Mouse (Mus musculus): ENCODE measurements around the gene Crct1. TPM values are rescaled to one million over a fixed set of nuclear protein-coding genes. Genes with fewer than 3 reads are reported as not detected.

Gene Crct1
- polyA plus RNA-seq (2014; fragmentation: Nextera tagmentation; extraction: Ambion mirVana) = 0.25 TPM in 1 of 2 replicates, not detected in the other

- Histone ChIP-seq H3K4me2 (ENCODE audit: low read length) (peak within 1 kb of the TSS; percentile 75), H3K9ac (ENCODE audit: low read length) (peak within 1 kb of the TSS; percentile 62), H3K4me3 (ENCODE audit: low read depth, low read length) (peak within 1 kb of the TSS; percentile 42), H3K27ac (ENCODE audit: low read depth, low read length) (no peak within 1 kb of the TSS), H3K36me3 (ENCODE audit: control insufficient read depth, insufficient read depth, low read length) (no peaks in the 10 kb centered on the region), H3K27me3 (replicated peaks; ENCODE audit: control insufficient read depth, insufficient read depth, low read length) (no peaks in the 10 kb centered on the region), H3K9me3 (replicated peaks; ENCODE audit: control insufficient read depth, low read length) (no peaks in the 10 kb centered on the region), H3K4me1 (ENCODE audit: control insufficient read depth, insufficient read depth, low read length) (no peaks in the 10 kb centered on the region)
- DNase-seq (ENCODE audit: low spot score) = no peak
- no peak for ATAC-seq
- WGBS = 50% methylated on average over 4 of the region's 4 CpGs
Measured at GRCm38 (mm10) chr3:93015460-93016104, at the start of gene Crct1. Gene Crct1 (minus strand): TSS chr3:93015687.

DNA sequence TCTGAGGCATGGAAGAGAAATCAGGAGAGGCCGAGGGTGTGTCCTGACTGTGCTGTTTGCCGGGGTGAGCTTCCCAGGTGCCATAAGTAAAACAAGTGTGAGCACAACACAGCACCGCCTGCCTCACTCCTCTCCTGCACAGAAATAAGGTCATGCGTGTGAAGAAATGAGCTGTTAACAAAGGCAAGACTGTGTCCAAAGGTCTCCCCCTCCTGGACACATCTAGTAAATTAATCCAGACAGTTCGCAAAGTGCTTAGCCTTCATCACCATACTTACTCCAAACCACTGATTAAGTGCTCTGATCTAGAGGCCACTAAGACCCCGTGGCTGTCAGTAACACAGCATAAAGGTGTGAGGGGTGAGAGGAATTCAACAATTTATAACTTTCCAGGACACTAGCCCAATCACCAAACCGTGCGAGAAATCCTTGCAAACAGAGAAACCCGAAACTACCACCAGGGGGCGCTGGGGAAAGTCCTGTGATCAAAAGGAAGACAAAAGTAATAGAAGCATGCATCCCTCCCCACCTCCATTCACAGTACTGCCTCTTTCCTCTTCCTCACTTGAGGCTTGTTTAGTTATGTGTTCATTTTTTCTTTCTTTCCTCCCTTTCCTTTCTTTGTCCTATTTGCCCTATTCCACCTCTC is 37.5 kb upstream of the Crct1 start:
- no peak overlapping the region for H3K4me3 ChIP-seq (ENCODE audit: low read depth, low read length)
- no peak for DNase-seq (ENCODE audit: low spot score)

DNA sequence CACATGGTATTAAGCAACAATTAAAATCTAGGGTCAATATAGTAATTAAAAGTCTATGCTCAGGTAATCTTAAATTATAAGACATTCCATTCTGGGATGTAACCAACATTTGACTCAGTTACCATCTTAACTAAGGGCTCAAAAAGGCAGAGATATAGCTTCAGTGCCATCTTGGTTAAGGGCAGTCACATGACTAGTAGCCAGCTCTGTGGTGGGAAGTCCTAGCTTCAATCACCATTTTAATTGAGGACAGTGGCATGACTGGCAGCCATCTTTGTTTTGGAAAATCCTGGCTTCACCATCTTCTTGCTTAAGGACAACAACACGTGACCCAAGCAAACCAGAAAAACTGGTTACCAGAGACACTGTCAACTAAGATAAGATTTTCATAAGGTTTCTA is 34.7 kb upstream of the Crct1 start:
- no peak for DNase-seq (ENCODE audit: low spot score)
- WGBS = 97% methylated on average over 1 of the region's 1 CpGs
- no peak for ATAC-seq
- Histone ChIP-seq H3K9ac (ENCODE audit: low read length) (no peak overlapping the region), H3K27me3 (replicated peaks; ENCODE audit: control insufficient read depth, insufficient read depth, low read length) (no peaks in the 10 kb centered on the region), H3K4me2 (ENCODE audit: low read length) (no peak overlapping the region), H3K9me3 (replicated peaks; ENCODE audit: control insufficient read depth, low read length) (no peaks in the 10 kb centered on the region), H3K4me1 (ENCODE audit: control insufficient read depth, insufficient read depth, low read length) (no peaks in the 10 kb centered on the region), H3K4me3 (ENCODE audit: low read depth, low read length) (no peak overlapping the region), H3K36me3 (ENCODE audit: control insufficient read depth, insufficient read depth, low read length) (no peaks in the 10 kb centered on the region), H3K27ac (ENCODE audit: low read depth, low read length) (no peak overlapping the region)

More for the DNA sequence above, 37.5 kb upstream of the Crct1 start:
- H3K9me3 ChIP-seq (replicated peaks; ENCODE audit: control insufficient read depth, low read length) = no peaks in the 10 kb centered on the region
- no peaks in the 10 kb centered on the region for H3K27me3 ChIP-seq (replicated peaks; ENCODE audit: control insufficient read depth, insufficient read depth, low read length)
- H3K4me1 ChIP-seq (ENCODE audit: control insufficient read depth, insufficient read depth, low read length) = no peaks in the 10 kb centered on the region
- H3K36me3 ChIP-seq (ENCODE audit: control insufficient read depth, insufficient read depth, low read length) = no peaks in the 10 kb centered on the region
- ATAC-seq = no peak
- H3K4me2 ChIP-seq (ENCODE audit: low read length) = no peak overlapping the region
- H3K9ac ChIP-seq (ENCODE audit: low read length) = no peak overlapping the region
- WGBS = 54% methylated on average over 10 of the region's 10 CpGs
- H3K27ac ChIP-seq (ENCODE audit: low read depth, low read length) = no peak overlapping the region

DNA sequence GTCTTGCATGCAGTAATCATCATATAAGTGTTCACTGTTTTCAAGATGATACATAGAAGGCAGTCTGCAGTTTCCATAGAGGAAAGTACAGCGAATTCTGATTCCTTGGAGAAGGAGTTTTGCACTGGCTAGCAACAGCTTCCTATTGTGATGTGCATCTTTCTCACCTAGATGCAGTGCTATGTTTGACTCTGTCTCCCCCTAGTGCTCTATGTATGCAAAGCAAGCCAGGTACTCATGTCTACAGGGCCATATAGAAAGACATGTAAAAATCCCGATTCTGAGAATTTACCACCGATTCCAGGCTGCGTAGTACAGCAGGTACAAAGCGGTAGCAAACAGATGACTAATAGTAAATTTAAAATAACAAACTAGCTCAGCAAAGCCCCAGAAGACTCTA is 16.0 kb upstream of the Crct1 start:
- no peak overlapping the region for H3K27ac ChIP-seq (ENCODE audit: low read depth, low read length)
- no peaks in the 10 kb centered on the region for H3K9me3 ChIP-seq (replicated peaks; ENCODE audit: control insufficient read depth, low read length)
- H3K9ac ChIP-seq (ENCODE audit: low read length) = no peak overlapping the region
- H3K27me3 ChIP-seq (replicated peaks; ENCODE audit: control insufficient read depth, insufficient read depth, low read length) = no peaks in the 10 kb centered on the region
- H3K36me3 ChIP-seq (ENCODE audit: control insufficient read depth, insufficient read depth, low read length) = no peaks in the 10 kb centered on the region
- DNase-seq (ENCODE audit: low spot score) (peak; percentile 87), ATAC-seq (peak; percentile 91)
- WGBS = 58% methylated on average over 5 of the region's 5 CpGs
- H3K4me1 ChIP-seq (ENCODE audit: control insufficient read depth, insufficient read depth, low read length) = no peaks in the 10 kb centered on the region
- H3K4me2 ChIP-seq (ENCODE audit: low read length) = no peak overlapping the region
- H3K4me3 ChIP-seq (ENCODE audit: low read depth, low read length) = no peak overlapping the region

DNA sequence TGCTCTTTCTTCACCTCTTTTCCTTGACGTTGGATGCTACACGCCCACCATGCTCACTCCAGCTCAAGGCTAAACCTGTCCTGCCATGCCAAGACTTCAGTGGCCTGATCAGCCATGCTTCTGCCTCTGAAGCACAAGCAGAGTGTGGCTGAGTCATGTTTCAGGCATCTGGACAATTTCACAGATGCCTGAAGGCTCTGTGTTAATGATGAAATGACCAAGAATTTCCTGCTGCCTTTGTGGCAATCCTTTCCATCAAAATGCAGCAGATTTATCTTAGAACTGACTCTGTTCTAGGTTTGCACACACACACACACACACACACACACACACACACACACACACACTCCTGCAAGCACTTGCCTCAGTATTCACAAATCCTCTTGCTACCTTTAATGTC is 10.0 kb upstream of the Crct1 start:
- no peak overlapping the region for H3K4me2 ChIP-seq (ENCODE audit: low read length)
- H3K36me3 ChIP-seq (ENCODE audit: control insufficient read depth, insufficient read depth, low read length) = no peaks in the 10 kb centered on the region
- no peak overlapping the region for H3K4me3 ChIP-seq (ENCODE audit: low read depth, low read length)
- no peak for DNase-seq (ENCODE audit: low spot score)
- H3K9ac ChIP-seq (ENCODE audit: low read length) = no peak overlapping the region
- no peak for ATAC-seq
- no peaks in the 10 kb centered on the region for H3K4me1 ChIP-seq (ENCODE audit: control insufficient read depth, insufficient read depth, low read length)
- 89% methylated on average over 2 of the region's 2 CpGs for WGBS
- no peaks in the 10 kb centered on the region for H3K9me3 ChIP-seq (replicated peaks; ENCODE audit: control insufficient read depth, low read length)
- no peak overlapping the region for H3K27ac ChIP-seq (ENCODE audit: low read depth, low read length)
- H3K27me3 ChIP-seq (replicated peaks; ENCODE audit: control insufficient read depth, insufficient read depth, low read length) = no peaks in the 10 kb centered on the region

DNA sequence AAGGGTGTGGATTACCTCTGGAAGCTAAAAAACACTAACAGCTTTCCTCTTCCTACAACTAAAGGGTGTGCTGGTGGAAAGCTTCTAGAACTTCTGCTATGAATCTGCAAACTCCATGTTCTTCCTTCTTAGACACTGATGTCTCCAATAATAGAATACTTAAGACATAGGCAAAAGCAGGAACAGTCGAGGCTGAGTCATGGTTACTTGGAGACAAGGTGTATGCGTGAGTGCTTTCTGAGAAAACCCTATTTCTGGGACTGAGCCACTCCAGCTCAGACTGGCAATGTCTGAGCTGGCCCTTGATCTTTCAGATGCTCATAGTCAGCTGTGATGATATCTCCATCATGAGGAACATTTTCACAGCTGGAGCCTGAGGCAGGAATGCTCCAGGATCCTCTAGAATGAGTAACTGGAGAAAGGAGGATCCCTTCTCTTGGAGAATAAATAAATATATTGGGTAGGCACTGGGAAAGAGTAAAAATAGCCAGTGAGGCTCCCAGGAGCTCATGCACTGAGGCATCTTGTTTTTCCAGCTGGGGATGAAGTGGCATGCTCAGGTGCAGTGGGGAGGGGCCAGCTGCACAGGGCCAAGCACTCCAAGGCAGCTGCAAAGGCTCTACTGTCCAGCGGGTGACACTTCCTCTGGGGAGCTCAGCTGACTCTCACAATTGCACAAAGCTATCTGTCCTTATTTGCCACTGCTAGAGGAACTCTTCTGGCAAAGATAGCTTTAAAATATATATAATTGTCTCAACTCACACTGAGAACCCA is 8.1 kb upstream of the Crct1 start:
- H3K27ac ChIP-seq (ENCODE audit: low read depth, low read length) = no peak overlapping the region
- WGBS = 84% methylated on average over 3 of the region's 3 CpGs
- DNase-seq (ENCODE audit: low spot score) (no peak), ATAC-seq (no peak)
- H3K4me2 ChIP-seq (ENCODE audit: low read length) = no peak overlapping the region
- H3K27me3 ChIP-seq (replicated peaks; ENCODE audit: control insufficient read depth, insufficient read depth, low read length) = no peaks in the 10 kb centered on the region
- no peaks in the 10 kb centered on the region for H3K36me3 ChIP-seq (ENCODE audit: control insufficient read depth, insufficient read depth, low read length)
- H3K4me3 ChIP-seq (ENCODE audit: low read depth, low read length) = no peak overlapping the region
- no peaks in the 10 kb centered on the region for H3K4me1 ChIP-seq (ENCODE audit: control insufficient read depth, insufficient read depth, low read length)
- H3K9ac ChIP-seq (ENCODE audit: low read length) = no peak overlapping the region
- no peaks in the 10 kb centered on the region for H3K9me3 ChIP-seq (replicated peaks; ENCODE audit: control insufficient read depth, low read length)

DNA sequence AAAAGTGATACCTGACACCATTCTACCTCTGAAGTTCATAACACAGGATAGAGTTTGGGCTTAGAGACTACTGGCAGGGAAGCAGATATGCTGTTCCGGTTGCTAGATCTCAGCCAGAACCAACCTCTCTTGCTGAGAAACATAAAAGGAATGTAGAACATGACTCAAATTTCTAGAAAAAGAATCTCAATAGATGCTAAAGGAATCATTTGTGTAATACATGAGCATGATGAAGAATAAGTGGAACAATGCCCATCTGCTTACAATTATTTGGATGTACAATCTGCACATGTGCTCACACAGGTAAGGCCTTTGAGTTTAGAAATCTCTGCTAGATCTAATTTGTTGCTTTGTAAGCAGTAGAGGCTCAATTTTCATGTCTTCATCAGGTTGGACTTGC is 5.7 kb upstream of the Crct1 start:
- Histone ChIP-seq H3K27me3 (replicated peaks; ENCODE audit: control insufficient read depth, insufficient read depth, low read length) (no peaks in the 10 kb centered on the region), H3K9me3 (replicated peaks; ENCODE audit: control insufficient read depth, low read length) (no peaks in the 10 kb centered on the region), H3K36me3 (ENCODE audit: control insufficient read depth, insufficient read depth, low read length) (no peaks in the 10 kb centered on the region), H3K4me3 (ENCODE audit: low read depth, low read length) (no peak overlapping the region), H3K27ac (ENCODE audit: low read depth, low read length) (no peak overlapping the region), H3K4me1 (ENCODE audit: control insufficient read depth, insufficient read depth, low read length) (no peaks in the 10 kb centered on the region), H3K4me2 (ENCODE audit: low read length) (no peak overlapping the region), H3K9ac (ENCODE audit: low read length) (no peak overlapping the region)
- WGBS = 86% methylated on average over 1 of the region's 1 CpGs
- DNase-seq (ENCODE audit: low spot score) (no peak), ATAC-seq (no peak)

GRCm38 (mm10) chr3:93018960-93019359 is 3.5 kb upstream of the Crct1 start, which contains the start of gene Lce1m:
Gene Lce1m (minus strand): TSS chr3:93019060.
- WGBS = 91% methylated on average over 2 of the region's 2 CpGs
- Histone ChIP-seq H3K27me3 (replicated peaks; ENCODE audit: control insufficient read depth, insufficient read depth, low read length) (no peaks in the 10 kb centered on the region), H3K9ac (ENCODE audit: low read length) (no peak within 1 kb of the TSS), H3K27ac (ENCODE audit: low read depth, low read length) (no peak within 1 kb of the TSS), H3K4me2 (ENCODE audit: low read length) (no peak within 1 kb of the TSS), H3K9me3 (replicated peaks; ENCODE audit: control insufficient read depth, low read length) (no peaks in the 10 kb centered on the region), H3K36me3 (ENCODE audit: control insufficient read depth, insufficient read depth, low read length) (no peaks in the 10 kb centered on the region), H3K4me1 (ENCODE audit: control insufficient read depth, insufficient read depth, low read length) (no peaks in the 10 kb centered on the region), H3K4me3 (ENCODE audit: low read depth, low read length) (no peak within 1 kb of the TSS)
- no peak for DNase-seq (ENCODE audit: low spot score)
- ATAC-seq = no peak

GRCm38 (mm10) chr3:93014871-93015270 is 616 bp downstream of the Crct1 start:
- WGBS = 21% methylated on average over 5 of the region's 5 CpGs
- H3K36me3 ChIP-seq (ENCODE audit: control insufficient read depth, insufficient read depth, low read length) = no peaks in the 10 kb centered on the region
- peak; percentile 47 for ATAC-seq

More at GRCm38 (mm10) chr3:93014871-93015270, 616 bp downstream of the Crct1 start:
- no peak for DNase-seq (ENCODE audit: low spot score)
- Histone ChIP-seq H3K4me1 (ENCODE audit: control insufficient read depth, insufficient read depth, low read length) (no peaks in the 10 kb centered on the region), H3K9ac (ENCODE audit: low read length) (peak overlapping the region; percentile 62), H3K4me2 (ENCODE audit: low read length) (peak overlapping the region; percentile 75), H3K27ac (ENCODE audit: low read depth, low read length) (no peak overlapping the region), H3K27me3 (replicated peaks; ENCODE audit: control insufficient read depth, insufficient read depth, low read length) (no peaks in the 10 kb centered on the region), H3K4me3 (ENCODE audit: low read depth, low read length) (peak overlapping the region; percentile 42), H3K9me3 (replicated peaks; ENCODE audit: control insufficient read depth, low read length) (no peaks in the 10 kb centered on the region)
